Mouse (Mus musculus) cerebellum, adult 2 months (tissue): ENCODE measurements around the gene Uckl1.

Experiments used
- CTCF ChIP-seq: fragments of 200-500 bp; IDR thresholded peaks from 2 replicates; pipeline ENCODE4 v1.5.1; 2011; ENCODE audit warnings: low read depth, mild to moderate bottlenecking, control low read depth, low read length, moderate library complexity, borderline replicate concordance; ENCODE audit not compliant: insufficient read depth
- POLR2A ChIP-seq: fragments of 200-500 bp; IDR thresholded peaks from 2 replicates; pipeline ENCODE4 v1.6.1; 2011; ENCODE audit warnings: low read length, control low read depth, borderline replicate concordance; ENCODE audit not compliant: insufficient read depth

DNA sequence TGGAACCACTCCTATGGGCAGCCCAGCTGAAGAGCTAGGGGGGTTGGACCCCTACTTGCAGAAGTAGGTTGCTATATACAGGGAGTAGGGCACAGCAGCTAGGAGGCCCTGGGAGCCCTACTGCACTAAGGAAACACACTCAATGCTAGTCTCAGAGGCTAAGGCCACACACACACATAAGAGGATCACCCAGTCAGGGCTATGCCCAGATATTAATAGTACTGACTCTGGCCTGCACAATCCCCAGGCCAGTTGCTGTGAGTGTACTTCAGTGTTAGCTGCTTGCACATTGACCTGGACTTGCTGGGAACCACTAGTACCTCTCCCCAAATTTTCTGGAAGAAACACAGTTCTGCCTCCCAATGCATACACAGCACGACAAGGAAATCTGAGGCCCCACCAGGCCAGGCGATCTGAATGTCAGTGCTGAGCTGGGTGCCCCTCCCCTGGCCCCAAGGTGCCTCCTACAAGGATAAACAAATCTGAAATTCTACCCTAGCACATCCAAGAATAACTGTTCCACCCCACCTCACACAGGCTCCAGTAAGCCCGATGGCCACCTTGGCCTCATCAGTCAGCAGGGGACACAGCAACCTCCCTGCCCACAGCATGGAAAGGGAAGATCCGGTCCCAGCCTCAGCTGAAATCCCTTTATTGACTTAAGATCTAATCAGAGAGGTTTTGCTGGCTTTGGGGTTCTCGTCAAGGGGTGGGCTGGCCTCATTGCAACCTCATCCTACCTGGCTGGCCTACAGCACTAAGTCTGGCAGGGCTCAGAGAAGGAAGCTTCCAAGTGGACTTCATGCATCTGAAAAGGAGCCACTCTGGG lies 5.7 kb downstream of the Uckl1 start:
- TF ChIP-seq CTCF (no peak), POLR2A (no peak)
